Mouse (Mus musculus): Measurements from ENCODE around the gene Apol7a.

DNA sequence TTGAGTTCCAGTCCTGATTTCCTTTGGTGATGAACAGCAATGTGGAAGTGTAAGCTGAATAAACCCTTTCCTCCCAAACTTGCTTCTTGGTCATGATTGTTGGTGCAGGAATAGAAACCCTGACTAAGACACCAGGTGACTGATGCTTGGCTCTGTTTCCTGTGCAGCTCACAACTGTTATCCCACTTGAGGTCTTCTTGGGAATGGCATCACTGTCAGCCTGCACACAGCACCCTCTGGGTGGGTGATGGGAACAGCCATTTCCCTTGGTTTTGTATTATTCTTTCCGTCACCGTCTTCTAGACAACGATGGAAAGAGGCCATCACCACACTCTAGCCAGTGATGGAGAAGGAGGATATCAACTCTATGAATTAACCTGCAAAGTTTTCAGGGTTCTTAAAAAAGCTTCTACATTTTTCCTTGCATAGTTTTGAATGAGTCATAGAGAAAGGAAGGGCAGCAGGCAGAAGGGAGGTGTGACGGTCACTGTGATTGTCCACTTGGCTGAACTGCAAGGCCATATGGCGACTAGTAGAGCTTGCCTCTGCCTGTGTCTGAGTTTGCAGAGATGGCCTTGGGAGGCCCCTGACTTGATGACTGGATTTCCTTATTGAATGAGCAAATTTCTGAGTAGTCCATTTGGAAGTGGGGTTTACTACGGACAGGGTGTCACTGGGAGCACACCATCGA, 14.4 kb downstream of the Apol7a start:
- TF ChIP-seq POLR2A (IDR thresholded peaks at IDR 0.05; ENCODE audit: extremely low read depth, insufficient read depth, low read length) (no peak), CTCF (IDR thresholded peaks at IDR 0.05; ENCODE audit: low read depth, low read length) (no peak)
